Mouse (Mus musculus) embryonic facial prominence, embryonic 10.5 days (tissue): Measurements from ENCODE around the gene Ppp1r35. TPM values are rescaled to one million over a fixed set of nuclear protein-coding genes. Genes with fewer than 3 reads are reported as not detected.
"Not testable (repeated sequence)": the region's sequence is repeated elsewhere in the genome, so short reads cannot be mapped to it uniquely, and the experiment has no call there.

Experiments used
- DNase-seq: peaks from one replicate; pipeline ENCODE4 v3.0.0-alpha.2; 2017; ENCODE audit warnings: low spot score
- H3K27ac ChIP-seq: fragments of 300-500 bp; sonication (generic); replicated peaks from 2 replicates; pipeline ENCODE4 v1.5.1; 2016; ENCODE audit warnings: mild to moderate bottlenecking
- H3K27me3 ChIP-seq: fragments of 300-500 bp; sonication (generic); replicated peaks from 2 replicates; pipeline ENCODE4 v1.6.1; 2016; ENCODE audit warnings: low read depth, mild to moderate bottlenecking; ENCODE audit not compliant: poor library complexity, severe bottlenecking
- H3K36me3 ChIP-seq: fragments of 300-500 bp; sonication (generic); replicated peaks from 2 replicates; pipeline ENCODE4 v1.6.1; 2016; ENCODE audit warnings: mild to moderate bottlenecking, moderate library complexity
- H3K4me1 ChIP-seq: fragments of 300-500 bp; sonication (generic); 2 replicates; pipeline ENCODE4 v1.6.1; 2016
- H3K4me3 ChIP-seq: fragments of 300-500 bp; sonication (generic); 2 replicates; pipeline ENCODE4 v1.5.1; 2016; ENCODE audit warnings: mild to moderate bottlenecking, moderate library complexity
- H3K9me3 ChIP-seq: fragments of 300-500 bp; sonication (generic); 2 replicates; pipeline ENCODE4 v1.6.1; 2016; ENCODE audit warnings: mild to moderate bottlenecking
- WGBS: fragments of 180-500 bp; shearing (Covaris S2); methylation state at CpG from one replicate; pipeline ENCODE4 v1.1.7; 2016; 5-methylcytosine and 5-hydroxymethylcytosine counted together
- polyA plus RNA-seq: library from polyadenylated mRNA; unstranded; fragments of >200 nt; fragmentation: Nextera tagmentation; extraction: Ambion mirVana; gene quantifications from 2 replicates; pipeline ENCODE4 v1.2.1, GENCODE M21; 2016

Ppp1r35 gene
- polyA plus RNA-seq, 1 experiment from 2014 or later: 49.1 TPM

DNA sequence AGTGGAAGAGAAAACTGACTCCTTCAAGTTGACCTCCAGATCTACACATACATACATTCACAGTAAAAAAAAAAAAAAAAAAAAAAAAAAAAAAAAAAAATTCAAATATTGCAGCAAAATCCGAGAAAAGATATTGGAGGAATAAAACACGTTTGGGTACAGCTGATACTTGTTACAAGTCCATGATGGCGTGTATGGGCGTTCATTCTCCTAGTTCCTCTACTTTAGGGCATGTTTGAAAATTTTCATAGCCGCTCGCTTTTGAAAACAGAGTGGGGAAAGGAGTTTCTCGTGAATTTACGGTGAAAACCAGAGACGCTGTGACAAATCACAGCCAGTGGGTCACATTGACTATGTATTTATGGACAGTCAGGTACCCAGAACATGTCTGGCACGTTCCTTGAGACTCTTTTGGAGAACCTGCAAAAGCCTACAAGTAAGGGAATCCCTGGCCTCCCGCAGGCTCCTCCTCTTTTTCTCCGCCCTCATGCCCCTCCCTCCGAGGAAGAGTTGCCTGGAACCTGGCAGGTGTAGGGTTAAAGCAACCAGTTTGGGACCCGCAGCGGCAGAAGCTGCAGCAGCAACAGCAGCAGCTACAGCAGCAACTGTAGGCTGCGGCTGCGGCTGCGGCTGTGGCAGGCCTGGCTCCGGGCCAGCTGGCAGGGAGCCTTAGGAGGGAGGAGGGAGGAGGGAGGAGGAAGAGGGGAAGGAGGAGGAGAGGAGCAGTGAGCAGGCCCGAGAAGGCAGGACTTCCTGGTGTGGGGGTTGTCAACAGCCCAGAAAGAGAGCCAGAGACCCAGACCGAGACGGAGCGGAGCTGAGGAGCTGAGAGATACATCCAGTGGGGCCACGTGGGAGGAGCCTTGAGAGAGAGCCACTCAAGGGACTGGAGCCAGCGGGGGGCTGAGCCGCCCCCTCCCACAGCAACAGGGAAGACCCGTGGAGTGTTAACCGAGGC is 33.2 kb upstream of the Ppp1r35 start, which contains the start of gene Tsc22d4:
Tsc22d4 (plus strand) TSS at position 517 of the 958 bp plus-strand sequence.
- 6% methylated on average over 28 of the region's 28 CpGs for WGBS
- Histone ChIP-seq H3K9me3 (no peaks in the 10 kb centered on the region), H3K27ac (peak within 1 kb of the TSS; percentile 93), H3K4me1 (peaks cover 57% of the 10 kb centered on the region), H3K36me3 (peaks cover 11% of the 10 kb centered on the region), H3K4me3 (peak within 1 kb of the TSS; percentile 88), H3K27me3 (no peaks in the 10 kb centered on the region)
- DNase-seq: peak; percentile 91

DNA sequence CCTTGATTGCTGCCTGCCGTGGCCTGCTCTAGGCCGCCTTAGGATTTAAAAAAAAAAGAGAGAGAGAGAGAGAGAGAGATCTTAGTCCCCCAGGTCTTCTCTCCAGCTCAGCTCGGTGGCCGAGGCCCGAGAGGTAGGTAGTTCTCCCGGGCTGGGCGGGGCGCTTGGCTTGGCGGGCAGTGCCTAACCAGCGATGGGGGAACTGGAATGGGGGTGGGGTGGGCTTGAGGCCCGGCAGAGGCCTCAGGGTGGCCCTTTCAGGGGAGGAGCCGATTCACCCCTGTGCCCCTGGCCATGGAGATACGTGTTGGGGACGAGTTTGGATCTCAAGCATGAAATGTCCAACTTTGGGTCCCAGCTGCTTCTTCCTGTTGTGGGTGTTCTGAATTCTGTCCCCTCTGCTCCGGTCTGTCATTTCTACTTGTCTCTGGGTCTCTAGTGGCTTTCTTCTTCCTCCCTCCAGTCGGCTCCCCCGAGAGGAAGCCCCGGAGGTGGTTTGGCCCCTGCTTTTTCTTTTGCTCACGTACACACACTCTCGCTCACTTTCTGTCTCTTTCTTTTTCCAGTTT is 32.3 kb upstream of the Ppp1r35 start:
- WGBS: under 1% methylated on average over 20 of the region's 20 CpGs
- Histone ChIP-seq H3K36me3 (peaks cover 20% of the 10 kb centered on the region), H3K4me3 (peak overlapping the region; percentile 88), H3K27ac (peak overlapping the region; percentile 93), H3K9me3 (no peaks in the 10 kb centered on the region), H3K4me1 (peaks cover 49% of the 10 kb centered on the region), H3K27me3 (no peaks in the 10 kb centered on the region)
- DNase-seq: peak; percentile 81

DNA sequence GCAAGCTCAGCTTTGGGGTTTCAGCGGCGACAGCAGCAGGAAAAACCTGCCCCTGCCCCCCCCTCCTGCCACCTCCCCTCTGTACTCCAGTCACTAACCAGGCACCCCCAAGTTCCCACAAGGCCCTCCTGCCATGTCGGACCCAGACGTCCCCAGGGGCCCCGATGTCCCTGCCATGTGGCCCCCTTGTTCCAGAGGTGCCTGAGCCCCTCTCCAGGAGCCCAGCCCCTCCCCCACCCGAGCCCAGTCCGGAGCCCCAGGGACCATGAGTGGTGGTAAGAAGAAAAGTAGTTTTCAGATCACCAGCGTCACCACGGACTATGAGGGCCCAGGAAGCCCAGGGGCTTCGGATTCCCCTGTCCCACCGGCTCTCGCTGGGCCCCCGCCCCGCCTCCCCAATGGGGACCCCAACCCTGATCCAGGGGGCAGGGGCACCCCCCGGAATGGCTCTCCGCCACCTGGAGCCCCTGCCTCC is 31.8 kb upstream of the Ppp1r35 start:
- under 1% methylated on average over 16 of the region's 16 CpGs for WGBS

DNA sequence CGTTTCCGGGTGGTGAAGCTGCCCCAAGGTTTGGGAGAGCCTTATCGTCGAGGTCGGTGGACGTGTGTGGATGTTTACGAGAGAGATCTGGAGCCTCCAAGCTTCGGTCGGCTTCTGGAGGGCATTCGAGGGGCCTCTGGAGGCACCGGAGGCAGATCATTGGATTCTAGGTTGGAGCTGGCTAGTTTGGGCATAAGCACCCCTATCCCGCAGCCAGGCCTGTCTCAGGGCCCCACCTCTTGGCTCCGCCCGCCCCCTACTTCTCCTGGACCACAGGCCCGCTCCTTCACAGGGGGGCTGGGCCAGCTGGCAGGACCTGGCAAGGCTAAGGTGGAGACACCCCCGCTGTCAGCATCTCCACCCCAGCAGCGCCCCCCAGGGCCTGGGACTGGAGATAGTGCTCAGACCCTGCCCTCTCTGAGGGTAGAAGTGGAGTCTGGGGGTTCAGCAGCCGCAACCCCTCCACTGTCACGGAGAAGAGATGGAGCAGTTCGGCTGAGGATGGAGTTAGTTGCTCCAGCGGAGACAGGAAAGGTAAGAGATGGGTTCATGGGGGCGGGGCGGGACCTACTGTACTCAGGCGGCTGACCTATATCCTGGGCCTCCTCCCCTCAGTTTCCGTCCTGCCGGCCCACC is 31.2 kb upstream of the Ppp1r35 start:
- DNase-seq: peak; percentile 37
- peaks cover 40% of the 10 kb centered on the region for H3K4me1 ChIP-seq

More for the DNA sequence above, 31.8 kb upstream of the Ppp1r35 start:
- Histone ChIP-seq H3K9me3 (no peaks in the 10 kb centered on the region), H3K4me1 (peaks cover 43% of the 10 kb centered on the region), H3K27ac (peak overlapping the region; percentile 93), H3K4me3 (peak overlapping the region; percentile 88), H3K27me3 (no peaks in the 10 kb centered on the region), H3K36me3 (peaks cover 25% of the 10 kb centered on the region)
- DNase-seq: peak; percentile 43

DNA sequence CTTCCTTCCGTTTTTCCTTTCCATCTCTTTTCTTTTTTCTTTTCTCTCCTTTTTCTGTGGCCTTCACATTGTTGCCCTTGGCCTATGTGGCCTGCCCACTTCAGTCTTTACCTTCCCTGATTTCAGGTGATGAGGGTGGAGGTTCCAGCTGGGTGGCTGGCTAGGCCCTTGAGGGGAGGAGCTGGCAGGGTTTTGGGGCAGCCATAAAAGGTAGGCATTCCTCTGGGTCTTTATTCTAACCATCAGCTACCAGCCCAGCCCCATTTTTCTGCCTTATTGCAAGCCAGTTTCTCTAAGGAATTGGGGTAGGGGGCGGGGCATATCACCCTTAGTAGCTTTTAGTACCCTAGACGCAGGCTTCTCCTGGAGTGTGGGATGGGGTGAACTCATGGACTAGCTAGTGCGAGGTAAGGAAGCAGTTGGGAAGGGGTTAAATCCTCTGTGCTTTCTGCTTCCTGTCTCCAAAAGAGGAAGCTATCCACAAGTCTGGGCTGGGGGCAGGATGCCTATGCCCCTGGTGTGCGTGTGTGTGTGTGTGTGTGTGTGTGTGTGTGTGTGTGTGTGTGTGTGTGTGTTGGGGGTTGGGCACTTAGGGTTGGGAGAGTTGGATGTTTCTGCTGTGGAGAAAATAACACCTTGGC is 30.4 kb upstream of the Ppp1r35 start:
- Histone ChIP-seq H3K4me3 (peak overlapping the region; percentile 88), H3K27me3 (no peaks in the 10 kb centered on the region), H3K36me3 (peaks cover 39% of the 10 kb centered on the region), H3K27ac (peak overlapping the region; percentile 93), H3K4me1 (peaks cover 40% of the 10 kb centered on the region), H3K9me3 (no peaks in the 10 kb centered on the region)
- 48% methylated on average over 5 of the region's 5 CpGs for WGBS
- peak; percentile 34 for DNase-seq

More for the DNA sequence above, 31.2 kb upstream of the Ppp1r35 start:
- H3K9me3 ChIP-seq: no peaks in the 10 kb centered on the region
- peaks cover 31% of the 10 kb centered on the region for H3K36me3 ChIP-seq
- 5% methylated on average over 26 of the region's 26 CpGs for WGBS
- H3K4me3 ChIP-seq: peak overlapping the region; percentile 88
- no peaks in the 10 kb centered on the region for H3K27me3 ChIP-seq
- peak overlapping the region; percentile 93 for H3K27ac ChIP-seq

DNA sequence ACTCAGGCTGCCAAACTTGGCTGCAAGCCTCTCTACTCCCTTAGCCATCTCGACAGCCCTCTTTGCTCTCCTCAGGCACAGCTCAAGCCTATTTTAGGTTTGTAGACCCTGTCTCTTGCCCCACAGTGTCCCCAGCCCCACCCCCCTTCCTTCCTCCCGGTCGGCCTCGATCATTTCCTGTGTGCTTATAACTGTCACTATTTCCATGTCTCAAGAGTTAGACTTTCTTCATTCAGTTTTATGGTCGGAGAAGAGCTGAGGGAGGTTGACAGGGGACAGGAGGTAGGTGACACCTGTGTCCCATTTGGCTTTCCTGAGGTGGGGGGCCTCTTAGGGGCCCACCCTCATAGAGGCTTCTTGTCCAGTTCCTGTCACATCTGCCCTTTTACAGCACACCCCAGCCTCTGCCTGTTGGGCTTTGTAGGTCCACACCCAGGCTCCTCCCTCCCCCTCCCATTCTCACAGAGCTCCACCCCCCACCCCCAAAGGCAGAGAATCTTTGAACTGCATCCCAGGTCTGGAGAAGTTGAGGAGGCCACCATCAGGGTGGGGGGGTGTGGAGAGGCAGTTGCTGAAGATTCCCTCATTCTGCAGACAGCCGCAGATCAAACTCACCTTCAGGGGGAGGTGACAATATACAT is 29.3 kb upstream of the Ppp1r35 start:
- peak overlapping the region; percentile 88 for H3K4me3 ChIP-seq
- H3K36me3 ChIP-seq: peaks cover 49% of the 10 kb centered on the region
- no peaks in the 10 kb centered on the region for H3K27me3 ChIP-seq
- no peak for DNase-seq
- H3K9me3 ChIP-seq: no peaks in the 10 kb centered on the region
- H3K27ac ChIP-seq: 0 out of 2 replicates have a peak overlapping the region, but pooled peaks have one; percentile 26
- H3K4me1 ChIP-seq: peaks cover 40% of the 10 kb centered on the region
- WGBS: 56% methylated on average over 6 of the region's 6 CpGs

DNA sequence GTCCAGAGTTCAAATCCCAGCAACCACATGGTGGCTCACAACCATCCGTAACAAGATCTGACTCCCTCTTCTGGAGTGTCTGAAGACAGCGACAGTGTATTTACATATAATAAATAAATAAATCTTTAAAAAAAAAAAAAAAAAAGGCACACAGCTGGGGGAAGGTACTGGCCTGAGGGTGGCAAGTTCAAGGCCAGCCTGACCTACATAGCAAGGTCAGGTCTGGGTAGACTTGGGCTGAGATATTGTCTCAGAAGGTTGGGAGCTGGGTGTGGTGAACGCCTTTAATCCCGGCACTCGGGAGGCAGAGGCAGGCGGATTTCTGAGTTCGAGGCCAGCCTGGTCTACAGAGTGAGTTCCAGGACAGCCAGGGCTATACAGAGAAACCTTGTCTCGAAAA is 28.4 kb upstream of the Ppp1r35 start:
- DNase-seq, H3K4me3 ChIP-seq, H3K27me3 ChIP-seq, H3K9me3 ChIP-seq, H3K27ac ChIP-seq: not testable (repeated sequence)
- peaks cover 54% of the 10 kb centered on the region for H3K36me3 ChIP-seq
- peaks cover 39% of the 10 kb centered on the region for H3K4me1 ChIP-seq
- WGBS: 93% methylated on average over 8 of the region's 8 CpGs

DNA sequence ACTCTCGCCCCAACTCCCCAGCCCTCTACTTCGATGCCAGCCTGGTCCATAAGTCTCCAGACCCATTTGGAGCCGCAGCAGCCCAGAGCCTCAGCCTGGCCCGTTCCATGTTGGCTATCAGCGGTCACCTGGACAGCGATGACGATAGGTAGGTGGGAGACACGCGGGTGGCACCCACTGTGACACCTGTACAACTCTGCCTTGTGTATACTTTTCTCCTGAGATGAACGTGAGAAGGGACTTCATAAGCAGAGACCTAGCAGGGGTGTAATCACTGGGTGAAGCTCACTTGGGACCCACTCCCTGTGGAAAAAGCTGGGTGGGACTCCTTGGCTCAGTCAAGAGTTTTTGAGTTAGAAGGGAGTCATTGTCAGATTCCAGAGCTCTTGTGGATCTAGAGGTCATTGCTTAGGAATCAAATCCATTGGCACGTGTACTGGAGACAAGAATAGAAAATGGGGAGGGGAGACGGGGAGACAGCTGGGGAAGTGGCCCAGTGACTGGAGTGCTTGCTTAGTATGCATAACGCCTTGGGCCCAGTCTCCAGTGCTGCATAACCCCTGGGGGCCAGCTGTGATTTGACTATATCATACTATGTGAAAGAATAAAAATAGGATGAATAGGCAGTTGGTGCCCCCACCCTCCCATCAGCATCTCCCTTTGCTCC is 27.3 kb upstream of the Ppp1r35 start:
- peaks cover 66% of the 10 kb centered on the region for H3K36me3 ChIP-seq
- no peak overlapping the region for H3K4me3 ChIP-seq
- WGBS: 94% methylated on average over 13 of the region's 13 CpGs
- no peaks in the 10 kb centered on the region for H3K9me3 ChIP-seq
- no peak for DNase-seq
- H3K27ac ChIP-seq: no peak overlapping the region
- H3K4me1 ChIP-seq: peaks cover 37% of the 10 kb centered on the region
- no peaks in the 10 kb centered on the region for H3K27me3 ChIP-seq

DNA sequence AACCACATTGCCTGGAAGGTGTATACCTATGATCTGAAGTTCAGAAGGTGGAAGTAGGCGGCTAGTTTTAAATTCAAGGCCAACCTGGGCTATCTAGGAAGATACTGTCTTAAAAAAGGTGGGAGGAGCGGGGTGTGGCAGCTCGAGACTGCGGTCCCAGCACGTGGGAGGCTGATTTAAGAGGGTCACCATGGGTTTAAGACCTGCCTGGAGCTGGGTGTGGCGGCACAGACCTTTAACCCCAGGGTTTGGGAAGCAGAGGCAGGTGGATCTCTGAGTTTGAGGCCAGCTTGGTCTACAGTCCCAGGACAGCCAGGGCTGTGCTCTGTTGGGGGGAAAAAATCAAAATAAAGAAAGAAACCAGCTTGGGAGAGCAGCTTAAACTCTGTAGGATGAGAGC is 26.7 kb upstream of the Ppp1r35 start:
- Histone ChIP-seq H3K4me3 (no peak overlapping the region), H3K9me3 (no peaks in the 10 kb centered on the region), H3K36me3 (peaks cover 72% of the 10 kb centered on the region), H3K4me1 (peaks cover 35% of the 10 kb centered on the region), H3K27me3 (no peaks in the 10 kb centered on the region), H3K27ac (no peak overlapping the region)
- no peak for DNase-seq
- WGBS: 92% methylated on average over 6 of the region's 6 CpGs

DNA sequence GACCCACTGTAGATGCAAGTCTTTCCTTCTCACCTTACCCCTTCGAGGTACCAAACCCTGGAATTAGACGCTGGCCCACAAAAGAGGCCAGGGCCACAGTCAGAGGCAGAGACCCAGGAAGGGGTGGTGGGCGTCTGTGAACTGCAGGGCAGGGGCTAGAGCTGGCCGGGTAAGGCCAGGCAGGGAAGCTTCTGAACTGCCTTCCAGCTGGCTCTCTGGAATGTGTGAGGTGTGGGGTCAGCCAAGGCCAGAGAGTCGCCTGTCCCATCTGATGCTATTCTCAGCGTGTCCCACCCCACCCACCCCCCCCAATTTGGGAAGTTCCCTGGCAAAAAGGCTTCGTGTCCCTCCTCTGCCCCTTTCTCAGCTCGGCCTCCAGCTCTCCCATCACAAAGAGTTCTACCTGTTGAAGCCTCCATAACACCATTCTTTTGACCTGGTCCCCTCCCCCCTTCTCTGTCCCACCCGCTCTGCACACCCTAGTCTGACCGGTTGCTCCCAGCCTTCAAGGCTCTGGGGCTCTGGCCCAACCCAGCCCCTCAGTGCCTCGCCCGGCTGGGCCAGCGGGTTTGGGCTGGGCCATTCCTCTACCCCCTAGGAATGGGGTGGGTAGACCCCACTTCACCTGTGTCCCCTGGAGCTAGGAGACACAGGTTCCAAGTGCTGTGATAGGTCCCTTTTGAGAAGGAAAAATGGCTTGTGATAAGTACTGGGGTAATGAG is 25.4 kb upstream of the Ppp1r35 start:
- no peaks in the 10 kb centered on the region for H3K27me3 ChIP-seq
- WGBS: 83% methylated on average over 13 of the region's 13 CpGs
- no peak for DNase-seq
- no peak overlapping the region for H3K4me3 ChIP-seq
- no peaks in the 10 kb centered on the region for H3K9me3 ChIP-seq
- no peak overlapping the region for H3K27ac ChIP-seq
- peaks cover 83% of the 10 kb centered on the region for H3K36me3 ChIP-seq
- peaks cover 25% of the 10 kb centered on the region for H3K4me1 ChIP-seq

DNA sequence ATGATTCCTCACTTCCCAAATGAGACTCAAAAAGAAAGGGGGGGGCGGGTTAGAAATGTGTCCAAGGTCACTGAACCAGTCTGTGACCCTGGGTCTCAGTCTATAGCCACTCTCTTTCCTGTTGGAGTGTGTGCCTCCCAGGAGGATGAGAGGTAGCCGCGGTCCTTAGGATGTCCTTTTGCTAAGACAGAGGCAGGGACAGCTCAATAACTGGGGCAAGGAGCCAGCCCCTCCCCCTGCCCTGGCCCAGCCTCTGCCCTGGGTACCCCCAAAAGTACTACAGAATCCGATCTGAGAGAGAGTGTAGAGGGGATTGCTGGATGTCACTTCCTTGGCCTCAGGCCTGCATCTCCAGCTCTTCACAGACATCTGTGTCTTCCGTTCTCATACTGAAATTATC is 23.2 kb upstream of the Ppp1r35 start:
- peaks cover 91% of the 10 kb centered on the region for H3K36me3 ChIP-seq
- no peaks in the 10 kb centered on the region for H3K27me3 ChIP-seq
- peaks cover 19% of the 10 kb centered on the region for H3K4me1 ChIP-seq
- H3K9me3 ChIP-seq: no peaks in the 10 kb centered on the region
- DNase-seq: no peak
- no peak overlapping the region for H3K4me3 ChIP-seq
- H3K27ac ChIP-seq: no peak overlapping the region
- WGBS: 82% methylated on average over 5 of the region's 5 CpGs
